Mouse (Mus musculus): Measurements from ENCODE around the gene Rtp4.

Rtp4 gene

DNA sequence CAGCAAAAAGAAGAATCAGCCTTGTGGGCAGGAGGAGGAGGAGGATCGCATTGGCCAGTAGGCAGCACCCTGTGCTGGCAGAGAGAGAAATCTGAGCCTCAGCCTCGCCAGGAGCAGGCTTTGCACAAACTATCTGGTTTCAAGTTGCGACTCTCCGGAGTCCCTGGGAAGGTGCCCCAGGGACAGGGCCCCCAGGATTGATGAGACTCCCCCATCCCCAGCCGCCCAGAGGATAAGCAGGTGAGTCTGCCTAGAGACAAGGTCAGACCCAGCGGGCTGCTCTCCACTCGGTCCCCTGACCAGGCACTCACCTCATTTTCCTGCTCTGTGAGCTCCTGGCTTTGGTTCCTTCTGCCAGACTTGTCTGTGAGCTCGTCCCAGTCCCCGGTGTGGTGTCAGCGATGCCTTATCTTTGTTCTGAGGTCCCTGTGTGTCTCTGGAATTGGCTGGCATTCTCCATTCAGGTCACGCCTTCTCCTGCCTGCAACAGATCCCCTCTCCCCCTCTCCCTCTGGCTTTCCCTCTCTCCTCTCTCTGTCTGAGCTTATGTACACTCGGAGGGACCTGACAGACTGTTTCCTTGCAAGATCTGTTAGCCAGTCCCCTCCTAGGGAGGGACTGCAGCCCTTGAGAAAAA lies at the start of gene Rtp4, which contains the start of gene Masp1:
TSS of gene Rtp4 (plus strand) at position 57 of the 637 bp plus-strand sequence.
TSS of gene Masp1 (minus strand) at position 581 of the 637 bp plus-strand sequence.
- DNase-seq (ENCODE audit: extremely low read depth, insufficient read length, low spot score), result peak; percentile 82

DNA sequence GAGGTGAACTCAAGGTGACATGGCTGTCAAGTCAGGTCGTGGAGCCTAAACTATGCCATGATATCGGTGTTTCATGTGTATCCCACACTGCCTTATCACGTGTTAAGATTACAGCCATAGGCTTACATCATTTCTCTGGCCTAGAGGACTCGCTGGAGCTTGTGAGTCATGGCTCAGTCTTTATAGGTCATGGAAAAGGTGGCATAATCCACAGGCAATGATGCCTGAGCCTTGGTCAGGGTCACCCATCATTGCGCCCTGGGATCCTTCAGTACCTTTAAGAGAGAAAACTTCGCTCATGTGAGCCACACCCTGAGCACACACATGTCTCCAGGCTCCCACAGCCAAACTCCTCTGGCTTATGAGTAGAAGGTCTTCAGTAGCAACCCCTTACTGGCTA lies 48.5 kb upstream of the Rtp4 start:
- DNase-seq (ENCODE audit: extremely low read depth, insufficient read length, low spot score), result no peak

DNA sequence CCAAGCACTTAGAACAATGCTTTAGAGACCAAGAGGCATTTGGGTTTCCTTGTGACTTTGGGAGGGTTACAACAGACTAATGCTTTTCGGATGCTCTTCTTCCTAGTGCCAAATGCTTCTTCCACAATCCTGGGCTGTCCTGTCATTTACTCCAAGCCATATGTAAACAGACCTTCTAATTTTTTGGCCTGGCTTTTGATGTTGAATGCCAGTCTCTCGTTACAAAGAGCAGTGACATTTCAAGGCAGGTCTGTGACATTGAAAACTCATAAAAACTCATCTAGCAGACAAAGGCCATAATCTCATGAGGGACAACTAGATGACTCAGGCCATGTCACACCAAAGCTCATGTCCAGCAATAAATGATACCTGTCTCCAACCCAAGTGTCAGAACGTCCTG lies 48.0 kb upstream of the Rtp4 start:
- no peak for DNase-seq (ENCODE audit: extremely low read depth, insufficient read length, low spot score)

DNA sequence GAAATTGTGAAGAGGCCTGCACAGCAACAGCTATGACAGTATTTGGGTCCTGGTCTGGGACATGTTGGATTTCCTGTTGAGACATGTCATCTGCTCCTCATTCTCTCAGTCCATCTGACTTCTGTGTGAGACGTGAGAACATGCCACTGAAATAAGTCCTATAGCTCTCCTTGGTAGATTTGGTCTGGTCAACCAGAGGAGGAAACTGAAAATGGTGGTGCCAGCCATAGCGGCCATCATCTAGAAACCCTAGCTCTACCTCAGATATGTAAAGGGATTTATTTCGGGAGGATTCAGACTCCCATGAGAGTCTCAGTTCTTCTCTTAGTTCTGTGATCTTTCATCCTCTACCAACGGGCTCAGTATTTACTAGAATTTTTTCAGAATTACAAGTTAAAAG lies 44.4 kb upstream of the Rtp4 start:
- DNase-seq (ENCODE audit: extremely low read depth, insufficient read length, low spot score), result no peak

DNA sequence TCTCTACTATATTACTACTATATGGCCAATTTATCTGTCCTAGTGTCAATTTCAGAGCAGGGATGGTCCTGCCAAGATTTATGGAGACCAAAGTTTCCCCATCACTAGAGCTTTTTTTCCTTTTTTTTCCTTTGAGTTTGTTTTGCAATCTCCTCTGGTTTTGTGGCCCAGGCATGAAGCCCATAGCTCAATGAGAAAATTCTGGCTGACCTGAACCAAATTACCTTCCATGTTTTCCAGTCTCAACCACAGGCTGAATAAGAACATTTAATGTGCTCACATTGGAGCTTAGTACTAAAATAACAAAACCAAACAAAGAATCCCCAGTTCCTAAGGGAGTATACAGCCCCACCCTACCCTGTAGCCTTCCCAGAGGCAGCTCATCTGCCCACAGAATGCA lies 43.5 kb upstream of the Rtp4 start:
- DNase-seq (ENCODE audit: extremely low read depth, insufficient read length, low spot score), result peak; percentile 42

DNA sequence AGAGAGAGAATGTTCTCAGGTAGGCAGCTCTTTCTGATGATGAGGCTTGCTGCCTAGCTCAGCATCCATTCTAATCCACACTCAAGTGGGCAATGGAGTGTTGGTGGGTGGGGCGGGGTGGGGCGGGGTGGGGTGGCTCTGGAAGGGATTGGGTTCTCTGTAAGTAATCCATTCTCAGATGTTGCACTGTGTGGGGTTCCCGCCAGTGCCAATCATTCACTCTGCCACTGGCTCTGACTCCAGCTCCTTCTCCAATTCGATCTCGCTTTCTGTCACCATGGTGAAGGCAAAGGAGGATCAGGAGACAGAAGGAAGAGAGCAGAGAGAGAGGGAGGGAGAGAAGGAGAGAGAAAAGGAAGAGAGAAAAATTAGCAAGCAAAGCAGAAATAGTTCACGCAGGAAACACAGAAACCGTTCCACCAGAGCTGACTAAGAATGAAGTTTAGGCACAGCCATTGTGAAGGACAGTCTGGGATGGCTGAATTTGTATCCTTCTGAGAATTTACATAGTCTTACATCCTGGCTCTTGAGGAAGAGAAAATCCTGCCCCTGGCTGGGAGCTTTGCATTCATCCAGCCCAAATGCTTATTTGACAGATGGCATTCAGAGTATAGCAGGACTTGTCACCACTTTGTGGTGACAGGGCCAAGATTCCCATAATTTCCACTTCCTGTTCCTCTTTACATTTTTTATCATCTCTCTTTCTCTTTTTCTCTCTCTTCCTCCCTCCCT lies 40.1 kb upstream of the Rtp4 start:
- DNase-seq (ENCODE audit: extremely low read depth, insufficient read length, low spot score), result no peak

DNA sequence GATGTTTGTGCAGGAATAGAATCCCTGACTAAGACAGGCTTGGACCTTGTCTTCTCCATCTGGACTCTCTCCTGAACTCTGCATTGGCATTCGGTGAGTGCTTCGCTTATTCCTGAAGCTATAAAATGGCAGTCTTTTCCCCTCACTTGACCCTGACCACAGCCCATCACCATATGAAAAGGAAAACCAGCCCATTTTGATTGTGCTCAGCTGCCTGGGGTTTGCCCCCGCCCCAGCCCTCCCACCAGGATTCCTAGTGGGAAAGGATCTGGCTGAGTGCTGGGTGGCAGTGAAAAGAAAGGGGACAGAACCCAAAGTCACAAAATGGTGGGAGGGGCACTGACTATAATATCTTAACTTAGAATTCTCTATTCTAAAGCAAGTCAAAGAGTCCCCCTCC lies 37.9 kb upstream of the Rtp4 start:
- DNase-seq (ENCODE audit: extremely low read depth, insufficient read length, low spot score), result no peak

DNA sequence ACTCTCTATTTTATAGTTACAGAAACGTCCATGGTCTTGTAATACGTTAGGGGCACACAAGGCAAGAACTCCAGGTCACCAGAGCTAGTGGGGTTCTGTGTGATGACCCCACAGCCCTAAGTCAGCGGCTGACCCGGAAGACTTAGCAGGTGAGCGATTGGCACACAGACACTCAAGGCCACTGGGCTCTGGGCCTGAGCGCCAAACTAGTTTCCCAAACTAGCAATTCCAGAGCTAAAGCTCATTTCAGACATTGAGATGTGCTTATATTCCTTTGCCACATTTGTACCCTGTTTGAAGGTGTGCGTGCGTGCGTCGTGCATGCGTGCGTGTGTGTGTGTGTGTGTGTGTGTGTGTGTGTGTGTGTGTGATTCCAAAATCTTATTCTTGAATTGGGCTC lies 37.2 kb upstream of the Rtp4 start:
- DNase-seq (ENCODE audit: extremely low read depth, insufficient read length, low spot score), result no peak

DNA sequence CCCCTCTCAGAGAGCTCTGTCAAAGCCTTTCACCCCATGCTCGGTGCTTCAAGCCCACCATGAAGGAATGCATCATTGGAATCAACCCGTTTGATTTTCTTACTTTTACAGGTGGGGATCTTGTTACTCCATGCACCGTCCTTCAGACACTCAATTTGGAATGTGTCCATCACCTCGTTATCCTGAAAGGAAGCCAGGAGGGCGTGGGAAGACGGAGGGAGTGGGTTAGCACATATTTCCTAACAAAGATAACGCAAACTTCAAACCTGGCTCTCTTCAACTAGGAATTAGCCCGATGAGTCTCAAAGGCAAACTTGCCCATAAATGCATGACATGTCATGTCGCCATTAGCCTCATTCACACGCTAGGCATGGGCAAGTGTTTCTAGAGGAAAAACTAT lies 36.8 kb upstream of the Rtp4 start:
- no peak for DNase-seq (ENCODE audit: extremely low read depth, insufficient read length, low spot score)

DNA sequence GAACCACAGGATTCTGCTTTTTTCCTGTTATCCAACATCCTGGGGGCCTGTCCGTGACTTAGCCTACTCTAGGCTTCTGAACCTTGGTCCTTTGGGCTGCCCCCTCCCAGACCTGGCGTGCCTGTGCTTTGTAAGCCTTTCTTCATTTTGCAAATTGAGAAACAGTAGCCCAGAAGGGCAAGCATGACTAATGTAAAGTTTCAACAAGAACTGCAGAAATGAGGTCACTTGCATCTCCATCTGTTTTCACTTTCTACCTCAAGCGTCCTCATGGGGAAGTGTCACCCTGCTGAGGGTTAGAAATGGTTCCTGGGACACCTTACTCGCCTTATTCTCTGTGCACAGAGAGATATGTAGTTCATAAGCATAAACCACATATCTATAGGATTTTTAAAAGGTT lies 27.3 kb upstream of the Rtp4 start:
- DNase-seq (ENCODE audit: extremely low read depth, insufficient read length, low spot score), result no peak

DNA sequence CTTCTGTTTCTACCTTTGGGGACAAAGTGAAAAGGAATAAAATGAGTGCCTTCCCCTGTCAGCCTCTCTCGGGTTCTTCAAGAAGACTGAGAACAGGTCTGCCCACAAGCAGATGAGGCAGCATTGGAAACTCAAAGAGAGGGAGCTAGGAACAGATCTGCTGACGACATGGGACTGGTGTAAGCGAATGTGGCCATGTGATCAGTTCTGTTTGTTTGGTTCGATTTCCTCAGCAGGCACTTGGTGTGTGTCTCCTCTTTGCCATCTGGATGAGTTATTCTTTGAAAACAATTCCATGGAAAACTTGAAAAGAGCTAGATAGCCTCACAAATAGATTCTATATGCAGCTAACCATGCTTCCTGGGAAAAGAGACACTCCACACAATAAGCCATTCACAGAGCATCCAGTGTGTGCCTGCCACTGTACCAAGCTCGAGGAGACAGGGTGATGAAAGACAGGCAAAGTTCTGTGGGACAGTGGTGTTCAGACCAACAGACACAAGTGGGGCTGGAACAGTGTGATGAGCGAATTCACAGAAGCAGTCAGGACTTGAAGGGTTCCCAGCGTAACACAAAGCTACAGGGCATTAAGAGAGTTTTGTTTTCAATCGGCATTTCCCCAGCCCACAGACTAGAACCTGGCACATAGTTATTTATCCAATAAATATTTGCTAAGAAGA lies 23.7 kb upstream of the Rtp4 start:
- no peak for DNase-seq (ENCODE audit: extremely low read depth, insufficient read length, low spot score)

DNA sequence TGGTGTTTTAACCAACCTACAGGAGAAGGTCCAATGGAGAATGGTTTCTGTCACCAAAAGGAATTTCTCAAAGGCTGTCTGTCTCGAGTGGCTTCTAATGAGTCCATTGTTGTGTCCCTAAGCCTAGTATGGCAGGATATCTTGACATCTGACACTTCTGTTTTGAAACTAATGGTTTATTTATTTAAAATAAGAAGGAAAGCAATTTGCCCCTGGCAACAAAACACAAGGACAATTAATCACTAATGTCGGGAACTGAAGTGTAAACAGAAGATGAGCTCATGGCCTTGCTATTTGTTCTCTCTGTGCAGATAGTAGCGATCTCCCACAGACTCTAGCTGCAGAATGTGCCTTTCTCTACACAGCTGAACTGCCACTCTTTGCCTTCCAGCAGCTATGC lies 22.7 kb upstream of the Rtp4 start:
- peak; percentile 36 for DNase-seq (ENCODE audit: extremely low read depth, insufficient read length, low spot score)

DNA sequence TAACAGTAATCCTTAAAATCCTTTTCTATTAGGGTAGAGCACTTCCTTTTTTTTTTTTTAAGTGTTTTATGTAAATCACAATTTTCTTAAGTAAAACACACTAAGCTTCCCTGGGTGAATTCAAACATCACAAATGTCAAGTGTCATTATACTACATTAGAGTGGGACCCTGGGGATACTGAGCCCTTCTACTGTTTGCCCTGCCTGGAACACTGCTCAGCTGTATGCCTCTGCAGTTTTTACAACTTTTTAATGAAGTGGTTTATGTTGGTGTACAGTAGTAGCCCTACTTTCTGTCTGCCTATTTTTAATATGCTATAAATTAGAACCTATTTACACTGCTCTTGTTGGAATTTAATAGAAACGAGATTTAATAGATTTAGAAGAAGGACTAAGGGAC lies 22.2 kb upstream of the Rtp4 start:
- DNase-seq (ENCODE audit: extremely low read depth, insufficient read length, low spot score), result no peak

DNA sequence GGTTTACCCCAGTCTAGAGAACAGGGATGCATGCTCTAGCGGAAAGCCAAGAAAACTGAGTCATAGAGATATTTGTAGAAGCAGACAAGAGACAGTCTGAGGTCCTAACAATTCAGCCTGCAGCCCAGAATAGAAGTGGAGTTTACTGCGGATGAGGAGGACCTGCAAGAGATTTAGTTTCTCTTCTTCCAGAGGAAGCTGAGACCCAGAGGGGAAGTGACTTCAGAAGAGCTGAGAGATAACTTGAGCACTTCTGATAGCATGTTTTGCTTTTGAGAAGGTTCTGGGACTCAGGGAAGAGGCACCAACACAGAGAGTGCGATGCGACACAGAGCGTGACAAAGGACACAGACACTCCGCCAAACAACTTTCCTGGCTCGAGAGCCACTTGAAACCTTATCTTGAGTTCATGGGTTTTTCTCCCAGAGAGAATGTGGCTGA lies 21.4 kb upstream of the Rtp4 start:
- no peak for DNase-seq (ENCODE audit: extremely low read depth, insufficient read length, low spot score)

DNA sequence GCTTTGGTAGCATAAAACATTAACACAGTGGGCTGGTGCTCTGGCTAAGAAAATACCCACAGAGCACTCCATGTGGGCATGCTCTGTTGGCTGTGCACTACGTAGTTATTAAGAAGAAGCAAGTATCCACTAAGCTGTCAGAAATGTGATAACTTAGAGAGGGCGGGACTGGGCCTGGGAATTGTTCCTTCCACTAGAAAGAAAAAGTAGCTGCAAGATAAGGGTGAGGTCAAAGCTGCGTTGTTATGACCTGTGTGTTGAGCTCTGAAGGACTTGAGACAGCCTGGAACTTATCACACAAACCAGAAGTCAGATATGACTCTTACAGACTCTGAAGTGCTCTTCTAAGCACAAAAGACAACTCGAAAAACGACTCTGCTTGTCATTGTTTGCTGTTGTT lies 19.5 kb upstream of the Rtp4 start:
- no peak for DNase-seq (ENCODE audit: extremely low read depth, insufficient read length, low spot score)

DNA sequence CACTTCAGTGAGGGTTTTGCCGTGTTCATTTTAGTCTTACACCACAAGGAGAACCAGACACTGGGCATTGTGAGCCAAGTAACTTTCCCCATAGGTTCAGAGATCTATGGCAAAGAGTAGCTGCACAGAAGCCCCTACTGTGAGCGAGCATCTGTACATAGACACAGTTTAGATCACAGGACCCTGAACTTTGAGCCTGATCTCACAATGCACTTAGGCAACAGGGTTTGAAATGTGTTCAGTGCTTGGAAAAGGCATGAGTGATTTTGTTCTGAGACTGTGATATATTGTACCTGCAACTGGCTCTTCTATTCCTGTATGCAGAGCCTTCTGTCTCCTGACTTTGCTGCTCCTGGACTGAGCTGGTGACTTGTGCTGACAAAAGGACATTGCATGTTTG lies 18.8 kb upstream of the Rtp4 start:
- DNase-seq (ENCODE audit: extremely low read depth, insufficient read length, low spot score), result no peak

DNA sequence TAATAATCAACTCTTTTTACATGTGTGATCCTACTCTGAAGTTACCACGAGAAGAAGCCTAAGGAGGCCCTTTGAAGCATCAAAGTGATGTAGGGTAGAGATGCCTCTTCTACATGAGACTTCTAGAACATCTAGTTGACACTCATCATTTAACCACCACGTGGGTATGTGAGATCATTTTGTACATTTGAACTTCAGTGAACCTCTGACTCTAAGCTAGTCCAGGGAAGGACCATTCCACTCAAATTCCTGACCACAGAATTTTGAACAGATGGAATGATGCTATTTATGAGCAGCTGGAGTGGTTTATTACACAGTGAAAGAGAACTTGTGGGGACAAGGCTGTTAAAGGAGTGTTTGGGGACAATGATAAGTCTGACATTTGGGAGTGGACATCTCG lies 17.6 kb upstream of the Rtp4 start:
- no peak for DNase-seq (ENCODE audit: extremely low read depth, insufficient read length, low spot score)

DNA sequence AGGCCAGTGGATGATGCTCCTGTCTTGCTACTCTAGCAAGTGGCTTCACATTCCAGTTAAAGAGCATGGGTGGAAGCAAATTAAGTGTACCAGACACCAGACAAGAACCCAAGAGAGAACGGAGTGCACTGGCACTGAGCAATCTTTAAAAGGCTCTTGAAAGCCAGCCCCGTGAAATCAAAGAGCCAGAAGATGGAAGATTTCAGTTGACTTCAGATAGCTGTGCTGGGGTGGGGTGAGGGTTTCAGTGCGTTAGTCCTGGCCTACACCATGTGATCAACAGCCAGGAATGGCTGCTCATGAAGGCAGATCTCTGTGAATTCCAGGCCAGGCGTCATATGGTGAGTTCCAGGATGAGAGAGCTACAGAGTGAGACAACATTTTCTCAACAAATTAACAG lies 16.7 kb upstream of the Rtp4 start:
- DNase-seq (ENCODE audit: extremely low read depth, insufficient read length, low spot score), result no peak

DNA sequence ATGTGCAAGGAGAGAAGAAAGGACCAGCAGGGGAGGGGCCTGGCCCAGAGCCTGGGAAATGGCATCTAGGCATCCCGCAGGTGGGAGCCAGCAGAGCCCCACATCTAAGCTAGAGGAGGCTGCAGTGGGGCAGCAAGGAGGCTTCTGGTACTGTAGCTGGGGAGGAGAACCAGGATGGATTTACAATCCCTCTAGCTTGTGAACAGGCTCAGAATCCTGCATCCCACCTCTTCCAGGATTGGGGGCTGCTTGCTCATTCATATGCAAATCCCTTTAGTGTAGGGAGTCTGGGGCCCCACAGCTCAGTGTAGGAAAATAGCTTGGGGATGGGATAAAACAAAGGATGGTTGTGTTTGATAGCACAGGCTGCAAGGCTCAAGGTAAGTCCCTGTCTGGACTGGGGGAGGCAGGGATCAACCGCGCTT lies 15.8 kb upstream of the Rtp4 start:
- no peak for DNase-seq (ENCODE audit: extremely low read depth, insufficient read length, low spot score)

DNA sequence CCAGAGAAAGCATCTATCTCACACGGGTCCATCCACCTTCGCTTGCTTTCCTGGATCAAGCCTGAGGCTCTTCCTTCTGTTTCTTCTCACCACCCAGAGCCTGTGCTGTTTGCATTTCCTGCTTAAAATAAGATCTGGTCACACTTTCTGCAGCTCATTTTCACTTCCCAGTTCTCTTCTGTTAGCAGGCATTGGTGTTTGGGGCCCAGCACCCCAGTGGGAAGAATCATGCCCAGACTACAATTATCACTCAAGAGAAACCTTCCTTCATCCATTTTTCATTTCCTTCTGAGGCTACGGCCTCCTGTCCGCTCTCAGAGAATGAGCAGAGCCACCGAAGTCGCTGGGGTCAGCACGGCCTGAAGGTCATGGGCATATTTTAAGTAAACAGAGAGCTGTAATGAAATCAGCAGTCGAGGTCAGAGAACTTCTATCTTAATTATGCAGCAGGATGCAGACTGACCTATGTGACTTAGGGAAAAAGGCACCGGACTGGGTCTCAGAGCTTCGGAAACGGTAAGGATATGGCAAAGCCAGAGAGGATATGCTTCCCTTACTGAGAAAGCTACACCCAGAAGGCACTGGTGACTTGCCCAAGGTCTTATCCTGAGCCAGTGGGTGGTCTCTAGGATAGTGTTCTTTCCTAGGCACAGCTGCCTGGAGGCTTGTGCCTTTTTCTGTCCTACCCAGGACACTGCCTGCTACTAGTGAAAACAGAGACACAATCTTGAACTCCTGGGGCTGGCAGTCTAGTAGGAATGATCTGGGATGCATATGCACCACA lies 14.0 kb upstream of the Rtp4 start:
- DNase-seq (ENCODE audit: extremely low read depth, insufficient read length, low spot score), result no peak

Data from 3134 (cell line).